Mouse (Mus musculus) left cerebral cortex, adult 9 months (tissue): ENCODE measurements around the gene Klhl36.
A peak's percentile ranks its signal among the peaks of the same experiment; 100 is the strongest.

Experiments
- DNase-seq, 2 experiments: peaks; one replicate each; pipeline ENCODE4 v3.0.0; 2022; ENCODE audit warnings: low spot score in 2 of 2

Gene Klhl36

GRCm38 (mm10) chr8:119861706-119862389 lies at the start of gene Klhl36:
Gene Klhl36, plus strand, starts transcription at chr8:119862266.
- DNase-seq, result peak; percentile 89 to 95

- no peak for DNase-seq
These were observed 49.2 kb upstream of the Klhl36 start for GRCm38 (mm10) chr8:119812650-119813431.

GRCm38 (mm10) chr8:119816219-119816618 lies 45.8 kb upstream of the Klhl36 start:
- no peak for DNase-seq

- DNase-seq, result no peak
These were observed 44.6 kb upstream of the Klhl36 start for GRCm38 (mm10) chr8:119817446-119817845.

DNA sequence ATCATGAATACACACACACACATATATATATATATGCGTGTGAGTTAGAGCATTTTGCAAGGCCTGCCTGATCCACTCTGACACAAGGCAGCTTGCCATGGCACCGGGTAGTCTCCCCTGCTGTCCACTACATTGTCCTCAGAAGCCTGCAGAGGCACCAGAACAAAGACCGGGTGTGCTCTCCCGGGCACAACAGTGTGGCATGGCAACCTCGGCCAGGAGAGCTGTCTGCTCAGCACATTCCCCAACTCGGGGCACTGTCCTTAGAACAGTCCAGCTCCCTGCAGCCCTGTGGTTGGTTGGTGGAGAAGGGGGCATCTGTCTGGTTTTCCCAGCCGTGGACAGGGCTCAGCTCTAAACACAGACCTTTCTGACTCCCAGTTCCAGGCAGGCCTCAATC lies 42.8 kb upstream of the Klhl36 start:
- DNase-seq, result no peak

- DNase-seq, result no peak
These were observed 42.1 kb upstream of the Klhl36 start for GRCm38 (mm10) chr8:119819976-119820375.

- DNase-seq, result no peak
These were observed 40.4 kb upstream of the Klhl36 start for GRCm38 (mm10) chr8:119821691-119822090.

DNA sequence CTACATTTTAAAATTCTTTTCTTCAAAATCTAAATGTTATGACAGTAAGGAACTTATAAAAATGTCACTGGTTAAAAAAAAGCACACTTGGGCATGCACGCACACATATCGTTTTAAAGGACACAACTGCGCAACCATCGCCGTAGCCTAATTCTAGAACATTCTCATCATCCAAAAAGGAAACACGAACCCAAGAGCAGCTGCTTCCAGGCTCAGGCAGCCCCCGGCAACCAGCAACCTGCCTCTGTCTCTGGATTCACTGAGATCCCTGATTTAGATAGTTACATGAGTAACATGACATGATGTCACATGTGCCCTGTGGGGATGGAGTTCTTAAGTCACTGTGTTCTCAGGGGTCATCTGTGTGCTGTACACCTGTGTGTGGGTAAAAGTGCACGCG lies 38.8 kb upstream of the Klhl36 start:
- DNase-seq, result no peak

GRCm38 (mm10) chr8:119824100-119824499 lies 38.0 kb upstream of the Klhl36 start:
- DNase-seq, result no peak

- peak in 1 of 2 experiments; percentile 59 for DNase-seq
These were observed 37.2 kb upstream of the Klhl36 start for GRCm38 (mm10) chr8:119824809-119825273.

DNA sequence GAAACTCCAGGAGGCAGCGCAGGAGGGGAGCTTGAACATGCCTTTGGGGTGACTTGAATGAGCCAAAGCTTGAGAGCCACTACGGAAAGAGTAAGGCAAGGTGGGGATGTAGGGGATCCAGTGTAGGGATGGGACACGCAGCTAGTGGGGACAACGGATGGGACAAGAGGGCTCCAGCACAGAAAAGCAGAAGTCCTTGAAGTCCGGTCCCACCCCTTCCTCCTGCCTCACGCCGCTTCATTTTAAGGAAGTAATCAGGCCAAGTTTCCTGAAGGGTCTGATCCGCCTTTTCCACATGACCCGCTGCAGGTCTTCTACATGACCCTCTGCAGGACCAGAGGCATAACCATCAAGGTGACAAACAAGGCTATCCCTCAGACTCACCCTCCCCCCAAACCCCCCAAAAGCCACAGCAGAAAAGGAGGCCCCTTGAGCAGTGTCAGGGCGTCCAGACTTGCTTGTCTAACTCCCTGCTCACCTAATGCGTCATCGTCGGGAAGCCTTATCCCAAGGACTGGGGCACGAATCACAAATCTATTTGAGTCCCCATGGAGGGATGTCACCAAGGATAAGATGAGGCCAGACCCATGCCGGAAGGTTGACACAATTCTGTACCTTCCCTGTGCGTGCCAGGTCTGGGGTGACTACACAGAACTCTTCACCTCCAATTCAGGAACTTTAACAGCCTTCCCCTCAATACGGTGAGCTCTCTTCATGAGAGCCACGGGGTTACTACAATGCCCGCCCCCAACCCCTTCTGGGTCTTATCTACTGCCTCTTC lies 35.9 kb upstream of the Klhl36 start:
- DNase-seq, result no peak

- no peak for DNase-seq
These were observed 35.1 kb upstream of the Klhl36 start for GRCm38 (mm10) chr8:119826982-119827381.

- no peak for DNase-seq
These were observed 34.3 kb upstream of the Klhl36 start for GRCm38 (mm10) chr8:119827721-119828153.

GRCm38 (mm10) chr8:119829015-119829414 lies 33.1 kb upstream of the Klhl36 start:
- DNase-seq, result no peak

- no peak for DNase-seq
These were observed 32.6 kb upstream of the Klhl36 start for GRCm38 (mm10) chr8:119829420-119829819.

DNA sequence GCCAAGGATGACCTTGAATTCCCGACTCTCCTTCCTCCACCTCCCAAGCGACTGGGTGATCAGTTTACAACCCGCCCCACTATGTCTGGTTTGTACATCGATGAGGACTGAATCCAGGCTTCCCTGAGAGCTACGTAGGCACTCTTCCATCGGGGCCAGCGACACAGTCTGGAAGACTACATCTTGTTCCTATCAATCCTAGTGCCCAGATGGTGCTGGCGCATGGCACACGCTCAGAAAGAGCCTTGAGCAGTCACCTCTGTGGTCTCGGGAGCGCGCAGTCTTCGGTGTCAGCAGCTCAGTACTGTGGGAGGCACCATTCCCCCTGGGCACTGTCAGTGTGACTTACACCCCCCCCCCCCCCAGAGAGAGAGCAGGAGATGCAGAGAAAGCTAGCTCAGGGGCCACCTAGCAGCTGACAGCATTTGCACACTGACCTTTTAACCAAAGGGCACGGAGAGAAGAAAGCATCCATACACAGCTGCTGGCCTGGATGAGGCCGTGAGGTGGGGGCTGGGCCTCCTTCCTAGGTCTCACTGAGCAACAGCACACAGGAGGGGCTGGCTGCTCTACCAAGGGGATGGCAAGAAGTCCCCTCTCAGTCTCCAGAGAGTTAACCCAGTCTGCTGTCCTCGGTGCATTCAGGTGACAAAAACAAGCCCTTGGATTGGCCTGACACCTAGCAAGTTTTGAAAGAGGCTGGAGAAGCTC lies 32.0 kb upstream of the Klhl36 start:
- no peak for DNase-seq

- no peak for DNase-seq
These were observed 31.5 kb upstream of the Klhl36 start for GRCm38 (mm10) chr8:119830589-119830988.

DNA sequence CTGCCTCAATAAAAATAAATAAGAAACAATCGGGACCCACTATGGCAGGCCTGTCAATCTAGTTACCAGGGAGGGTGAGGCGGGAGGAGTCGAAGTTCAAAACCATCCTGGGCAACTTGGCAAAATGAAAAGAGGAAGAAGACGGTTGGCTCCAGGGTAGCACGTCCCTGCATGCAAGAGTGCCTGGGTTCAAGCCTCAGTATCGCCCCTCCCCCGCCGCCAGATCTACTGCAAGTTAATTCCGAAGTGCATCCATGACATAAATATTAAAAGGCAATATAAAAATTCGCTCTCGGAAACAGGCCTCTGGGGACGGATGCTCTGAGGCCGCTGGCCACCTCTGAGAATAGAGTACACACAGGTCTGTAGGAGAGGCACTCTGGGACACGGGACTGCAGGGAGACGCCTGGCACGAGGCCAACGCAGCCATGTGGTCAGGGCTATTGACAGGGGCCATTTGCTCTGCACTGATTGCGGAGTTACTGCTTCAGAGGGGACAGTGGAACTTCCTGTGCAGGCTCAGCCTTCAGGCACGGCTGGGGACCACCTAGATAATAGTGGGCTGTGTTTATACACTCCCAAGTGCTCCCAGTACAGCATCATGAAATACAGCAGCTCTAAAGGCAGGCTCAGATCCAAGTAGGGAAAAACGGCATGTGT lies 30.6 kb upstream of the Klhl36 start:
- no peak for DNase-seq

DNA sequence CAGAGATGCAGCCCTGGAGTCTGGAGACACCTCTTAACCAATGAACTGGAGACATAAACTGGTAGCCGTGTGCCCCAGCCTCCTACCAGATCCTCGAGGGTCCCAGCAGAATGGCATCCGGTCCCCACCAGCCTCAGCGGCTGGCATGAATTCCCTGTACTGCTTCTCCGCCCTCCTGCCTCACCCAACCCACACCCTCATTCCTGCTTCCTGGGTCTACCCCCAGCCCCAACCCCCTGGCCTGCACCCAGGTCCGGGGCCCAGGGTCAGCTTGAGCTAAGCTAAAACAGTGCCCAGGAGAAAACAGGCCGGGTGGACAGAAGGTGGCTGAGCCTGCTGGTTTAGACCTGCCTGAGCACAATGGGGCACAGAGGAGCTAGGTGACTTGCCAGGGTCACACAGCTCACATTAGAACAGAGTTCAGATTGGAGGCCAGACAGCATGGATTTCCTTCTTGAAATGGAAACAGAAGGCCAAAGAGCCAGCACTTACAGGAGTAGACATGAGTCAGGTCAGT lies 29.9 kb upstream of the Klhl36 start:
- no peak for DNase-seq

DNA sequence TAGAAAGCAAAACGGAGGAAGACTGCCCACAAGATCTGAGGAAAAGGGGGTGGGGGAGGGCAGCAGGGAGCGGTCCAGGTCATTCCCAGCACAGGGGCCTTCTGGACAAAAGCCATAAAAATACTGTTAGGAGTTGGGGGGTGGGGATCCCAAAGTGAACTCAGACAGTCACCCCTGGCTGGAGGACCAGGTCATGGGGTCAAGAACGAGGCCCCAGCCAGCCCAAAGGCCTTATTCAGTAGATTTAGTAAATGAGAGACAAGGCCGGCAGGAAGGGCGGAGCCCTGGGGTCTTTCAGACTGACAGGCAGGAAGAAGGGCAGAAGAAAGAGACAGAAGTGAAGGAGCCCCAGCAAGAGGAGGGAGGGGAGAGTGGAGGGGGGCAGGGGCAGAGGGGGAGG lies 29.1 kb upstream of the Klhl36 start:
- no peak for DNase-seq

GRCm38 (mm10) chr8:119834676-119835075 lies 27.4 kb upstream of the Klhl36 start:
- no peak for DNase-seq
